Mouse (Mus musculus): Measurements from ENCODE around the gene Ralbp1. TPM values are rescaled to one million over a fixed set of nuclear protein-coding genes. Genes with fewer than 3 reads are reported as not detected.

Gene Ralbp1
- polyA plus RNA-seq, 1 experiment: 21.9 TPM

- Histone ChIP-seq H3K27me3 (ENCODE audit: control insufficient read depth, insufficient read depth, insufficient read length) (no peaks in the 10 kb centered on the region), H3K79me2 (ENCODE audit: control insufficient read depth, insufficient read depth) (peaks cover 48% of the 10 kb centered on the region), H3ac (ENCODE audit: control insufficient read depth, insufficient read length, low read depth) (no peak overlapping the region), H3K4me3 (ENCODE audit: insufficient read depth, poor library complexity, severe bottlenecking) (no peak overlapping the region), H3K36me3 (ENCODE audit: control insufficient read depth, insufficient read depth) (no peaks in the 10 kb centered on the region), H3K79me3 (ENCODE audit: low read depth) (peaks cover 6% of the 10 kb centered on the region)
- TF ChIP-seq MYOG (IDR thresholded peaks at IDR 0.05; ENCODE audit: control insufficient read depth, extremely low read depth, insufficient read length) (no peak), MAX (IDR thresholded peaks at IDR 0.05) (no peak), CTCF (IDR thresholded peaks at IDR 0.05; ENCODE audit: control insufficient read depth, insufficient read depth, insufficient read length) (no peak), USF1 (IDR thresholded peaks at IDR 0.05; ENCODE audit: low read depth) (no peak), MYOD1 (IDR thresholded peaks at IDR 0.05; ENCODE audit: control insufficient read depth, insufficient read length, low read depth) (no peak), CEBPB (IDR thresholded peaks at IDR 0.05; ENCODE audit: low read depth) (no peak)
Measured at GRCm38 (mm10) chr17:65869720-65870119, 15.9 kb downstream of the Ralbp1 start.

- no peak overlapping the region for H3K4me3 ChIP-seq (ENCODE audit: insufficient read depth, poor library complexity, severe bottlenecking)
- TF ChIP-seq USF1 (IDR thresholded peaks at IDR 0.05; ENCODE audit: low read depth) (no peak), CEBPB (IDR thresholded peaks at IDR 0.05; ENCODE audit: low read depth) (no peak), CTCF (IDR thresholded peaks at IDR 0.05; ENCODE audit: control insufficient read depth, insufficient read depth, insufficient read length) (no peak), FOSL1 (IDR thresholded peaks at IDR 0.05; ENCODE audit: insufficient read depth, low read length, poor library complexity, severe bottlenecking) (no peak), MAX (IDR thresholded peaks at IDR 0.05) (no peak), MYOG (IDR thresholded peaks at IDR 0.05; ENCODE audit: control insufficient read depth, extremely low read depth, insufficient read length) (no peak), MYOD1 (IDR thresholded peaks at IDR 0.05; ENCODE audit: control insufficient read depth, insufficient read length, low read depth) (no peak)
- no peak overlapping the region for H3ac ChIP-seq (ENCODE audit: control insufficient read depth, insufficient read length, low read depth)
- peaks cover 8% of the 10 kb centered on the region for H3K36me3 ChIP-seq (ENCODE audit: control insufficient read depth, insufficient read depth)
- H3K79me2 ChIP-seq (ENCODE audit: control insufficient read depth, insufficient read depth): peaks cover 38% of the 10 kb centered on the region
- no peaks in the 10 kb centered on the region for H3K27me3 ChIP-seq (ENCODE audit: control insufficient read depth, insufficient read depth, insufficient read length)
- H3K79me3 ChIP-seq (ENCODE audit: low read depth): peaks cover 4% of the 10 kb centered on the region
Measured at GRCm38 (mm10) chr17:65867996-65868395, 17.6 kb downstream of the Ralbp1 start.

GRCm38 (mm10) chr17:65866201-65866600 lies 19.4 kb downstream of the Ralbp1 start:
- TF ChIP-seq MYOG (IDR thresholded peaks at IDR 0.05; ENCODE audit: control insufficient read depth, extremely low read depth, insufficient read length) (no peak), USF1 (IDR thresholded peaks at IDR 0.05; ENCODE audit: low read depth) (no peak), CEBPB (IDR thresholded peaks at IDR 0.05; ENCODE audit: low read depth) (no peak), FOSL1 (IDR thresholded peaks at IDR 0.05; ENCODE audit: insufficient read depth, low read length, poor library complexity, severe bottlenecking) (no peak), CTCF (IDR thresholded peaks at IDR 0.05; ENCODE audit: control insufficient read depth, insufficient read depth, insufficient read length) (no peak), MAX (IDR thresholded peaks at IDR 0.05) (no peak), MYOD1 (IDR thresholded peaks at IDR 0.05; ENCODE audit: control insufficient read depth, insufficient read length, low read depth) (no peak)

GRCm38 (mm10) chr17:65865265-65865664 lies 20.3 kb downstream of the Ralbp1 start:
- H3K4me3 ChIP-seq (ENCODE audit: insufficient read depth, poor library complexity, severe bottlenecking): no peak overlapping the region
- no peak overlapping the region for H3ac ChIP-seq (ENCODE audit: control insufficient read depth, insufficient read length, low read depth)
- TF ChIP-seq MYOG (IDR thresholded peaks at IDR 0.05; ENCODE audit: control insufficient read depth, extremely low read depth, insufficient read length) (no peak), MAX (IDR thresholded peaks at IDR 0.05) (no peak), MYOD1 (IDR thresholded peaks at IDR 0.05; ENCODE audit: control insufficient read depth, insufficient read length, low read depth) (no peak), CEBPB (IDR thresholded peaks at IDR 0.05; ENCODE audit: low read depth) (no peak), FOSL1 (IDR thresholded peaks at IDR 0.05; ENCODE audit: insufficient read depth, low read length, poor library complexity, severe bottlenecking) (no peak), CTCF (IDR thresholded peaks at IDR 0.05; ENCODE audit: control insufficient read depth, insufficient read depth, insufficient read length) (no peak), USF1 (IDR thresholded peaks at IDR 0.05; ENCODE audit: low read depth) (no peak)
- H3K79me3 ChIP-seq (ENCODE audit: low read depth): no peaks in the 10 kb centered on the region
- H3K27me3 ChIP-seq (ENCODE audit: control insufficient read depth, insufficient read depth, insufficient read length): no peaks in the 10 kb centered on the region
- H3K36me3 ChIP-seq (ENCODE audit: control insufficient read depth, insufficient read depth): peaks cover 8% of the 10 kb centered on the region
- H3K79me2 ChIP-seq (ENCODE audit: control insufficient read depth, insufficient read depth): peaks cover 22% of the 10 kb centered on the region

More at GRCm38 (mm10) chr17:65866201-65866600, 19.4 kb downstream of the Ralbp1 start:
- Histone ChIP-seq H3K4me3 (ENCODE audit: insufficient read depth, poor library complexity, severe bottlenecking) (no peak overlapping the region), H3K27me3 (ENCODE audit: control insufficient read depth, insufficient read depth, insufficient read length) (no peaks in the 10 kb centered on the region), H3K79me2 (ENCODE audit: control insufficient read depth, insufficient read depth) (peaks cover 28% of the 10 kb centered on the region), H3K36me3 (ENCODE audit: control insufficient read depth, insufficient read depth) (peaks cover 8% of the 10 kb centered on the region), H3ac (ENCODE audit: control insufficient read depth, insufficient read length, low read depth) (no peak overlapping the region), H3K79me3 (ENCODE audit: low read depth) (no peaks in the 10 kb centered on the region)

- TF ChIP-seq FOSL1 (IDR thresholded peaks at IDR 0.05; ENCODE audit: insufficient read depth, low read length, poor library complexity, severe bottlenecking): no peak
- no peak for TF ChIP-seq CTCF (IDR thresholded peaks at IDR 0.05; ENCODE audit: control insufficient read depth, insufficient read depth, insufficient read length)
- TF ChIP-seq MYOD1 (IDR thresholded peaks at IDR 0.05; ENCODE audit: control insufficient read depth, insufficient read length, low read depth): no peak
- no peak for TF ChIP-seq MAX (IDR thresholded peaks at IDR 0.05)
- TF ChIP-seq CEBPB (IDR thresholded peaks at IDR 0.05; ENCODE audit: low read depth): no peak
- TF ChIP-seq MYOG (IDR thresholded peaks at IDR 0.05; ENCODE audit: control insufficient read depth, extremely low read depth, insufficient read length): no peak
- TF ChIP-seq USF1 (IDR thresholded peaks at IDR 0.05; ENCODE audit: low read depth): no peak
- peaks cover 8% of the 10 kb centered on the region for H3K36me3 ChIP-seq (ENCODE audit: control insufficient read depth, insufficient read depth)
- H3K79me2 ChIP-seq (ENCODE audit: control insufficient read depth, insufficient read depth): peaks cover 18% of the 10 kb centered on the region
- no peaks in the 10 kb centered on the region for H3K27me3 ChIP-seq (ENCODE audit: control insufficient read depth, insufficient read depth, insufficient read length)
- no peak overlapping the region for H3ac ChIP-seq (ENCODE audit: control insufficient read depth, insufficient read length, low read depth)
- H3K79me3 ChIP-seq (ENCODE audit: low read depth): no peaks in the 10 kb centered on the region
- H3K4me3 ChIP-seq (ENCODE audit: insufficient read depth, poor library complexity, severe bottlenecking): no peak overlapping the region
Measured at GRCm38 (mm10) chr17:65864742-65865141, 20.9 kb downstream of the Ralbp1 start.

GRCm38 (mm10) chr17:65863830-65864229 lies 21.8 kb downstream of the Ralbp1 start:
- Histone ChIP-seq H3ac (ENCODE audit: control insufficient read depth, insufficient read length, low read depth) (no peak overlapping the region), H3K79me3 (ENCODE audit: low read depth) (no peaks in the 10 kb centered on the region), H3K36me3 (ENCODE audit: control insufficient read depth, insufficient read depth) (peaks cover 8% of the 10 kb centered on the region), H3K27me3 (ENCODE audit: control insufficient read depth, insufficient read depth, insufficient read length) (no peaks in the 10 kb centered on the region), H3K4me3 (ENCODE audit: insufficient read depth, poor library complexity, severe bottlenecking) (no peak overlapping the region), H3K79me2 (ENCODE audit: control insufficient read depth, insufficient read depth) (peaks cover 9% of the 10 kb centered on the region)
- TF ChIP-seq MAX (IDR thresholded peaks at IDR 0.05): no peak
- TF ChIP-seq FOSL1 (IDR thresholded peaks at IDR 0.05; ENCODE audit: insufficient read depth, low read length, poor library complexity, severe bottlenecking): no peak
- no peak for TF ChIP-seq CTCF (IDR thresholded peaks at IDR 0.05; ENCODE audit: control insufficient read depth, insufficient read depth, insufficient read length)
- TF ChIP-seq CEBPB (IDR thresholded peaks at IDR 0.05; ENCODE audit: low read depth): no peak
- TF ChIP-seq USF1 (IDR thresholded peaks at IDR 0.05; ENCODE audit: low read depth): no peak
- TF ChIP-seq MYOG (IDR thresholded peaks at IDR 0.05; ENCODE audit: control insufficient read depth, extremely low read depth, insufficient read length): no peak
- no peak for TF ChIP-seq MYOD1 (IDR thresholded peaks at IDR 0.05; ENCODE audit: control insufficient read depth, insufficient read length, low read depth)
